Mouse (Mus musculus) granulocyte monocyte progenitor cell, adult 5-6 weeks (primary cell): ENCODE data around the gene Galnt17. TPM values are rescaled to one million over a fixed set of nuclear protein-coding genes. Genes with fewer than 3 reads are reported as not detected.

Source experiments
- ATAC-seq: replicated peaks from 2 replicates; pipeline ENCODE4 v1.8.0; 2016; ENCODE audit warnings: mild to moderate bottlenecking, moderate TSS enrichment, inconsistent platforms; ENCODE audit not compliant: poor library complexity, severe bottlenecking
- total RNA-seq, 2 experiments: library from RNA; stranded (forward) in 1 of 2; stranded (reverse) in 1 of 2; fragments of 200-712, 200-1000 nt in 1 of 2; fragments of >200 nt in 1 of 2; fragmentation: Nextera tagmentation in 1 of 2; gene quantifications; 2 replicates each; pipeline ENCODE4 v1.2.3; 2014 to 2017

Gene Galnt17
- total RNA-seq, 2 experiments from 2014 or later = not detected

DNA sequence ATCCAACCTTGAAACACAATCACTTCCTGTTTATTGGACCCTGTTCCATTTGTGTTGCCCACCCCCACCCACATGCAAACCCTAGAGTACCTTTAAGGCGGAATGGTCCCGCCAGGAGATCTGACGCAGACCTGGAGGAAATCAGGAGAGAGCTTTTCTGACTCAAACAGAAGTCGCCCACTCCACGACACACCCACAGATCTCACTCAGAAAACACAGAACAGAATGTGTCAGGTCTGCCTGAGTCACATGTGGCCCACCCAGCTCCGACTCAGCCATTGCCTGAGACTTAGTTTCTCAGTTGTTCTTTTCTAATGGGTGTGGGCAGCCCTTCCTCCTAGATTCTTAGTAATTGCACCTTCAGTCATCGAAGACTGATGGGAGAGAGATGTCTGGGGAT lies 453.9 kb downstream of the Galnt17 start:
- no peak for ATAC-seq

GRCm38 (mm10) chr5:130853371-130853770 lies 454.9 kb downstream of the Galnt17 start:
- ATAC-seq = peak; percentile 94

GRCm38 (mm10) chr5:130852182-130852581 lies 456.1 kb downstream of the Galnt17 start:
- 0 out of 2 replicates have a peak, but pooled peaks have one; percentile 28 for ATAC-seq

GRCm38 (mm10) chr5:130849610-130850009 lies 458.7 kb downstream of the Galnt17 start:
- no peak for ATAC-seq

DNA sequence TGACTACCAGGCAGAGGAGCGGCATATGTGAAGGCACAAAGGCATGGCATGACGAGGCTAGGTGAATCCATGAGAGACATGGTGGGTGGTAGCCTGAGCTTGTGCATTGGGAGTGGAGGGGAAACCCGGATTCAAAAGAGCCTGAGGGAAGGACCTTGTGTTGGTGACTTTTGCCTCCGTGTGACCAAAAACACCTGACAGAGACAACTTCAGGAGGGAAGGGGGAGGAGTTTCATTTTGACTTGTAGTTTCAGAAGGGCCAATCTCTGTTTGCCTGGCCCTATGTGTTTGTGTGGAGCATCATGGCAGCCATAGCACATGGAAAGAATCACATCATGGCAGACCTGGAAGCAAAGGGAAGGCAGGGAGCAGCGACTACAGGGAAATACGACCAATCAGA lies 459.7 kb downstream of the Galnt17 start:
- no peak for ATAC-seq

- no peak for ATAC-seq
These were observed 482.5 kb downstream of the Galnt17 start for GRCm38 (mm10) chr5:130825797-130826196.
